ENCODE assay signal across 8 mouse cellular contexts in genomic region chr14:73502591-73503184, GRCm38 (mm10). TPM values are rescaled to one million over a fixed set of nuclear protein-coding genes. Genes with fewer than 3 reads are reported as not detected.
DNase-seq lines count a peak whose midpoint lies in the region; ATAC-seq and TF ChIP-seq lines count a peak whose summit lies in the region.

No protein-coding gene starts in this region.

- no peak overlapping the region for H3K4me3 ChIP-seq in embryonic facial prominence, embryonic 11.5 days (ENCODE audit: low read depth, low read length)
- H3K4me3 ChIP-seq in heart, embryonic 16.5 days (ENCODE audit: low read length): no peak overlapping the region
- no peak overlapping the region for H3K4me3 ChIP-seq in testis, adult 2 months (ENCODE audit: control insufficient read depth, low read depth, low read length)

- no peaks in the 10 kb centered on the region for H3K27me3 ChIP-seq in embryonic facial prominence, embryonic 11.5 days (ENCODE audit: control insufficient read depth, insufficient read depth, low read length)
- no peaks in the 10 kb centered on the region for H3K27me3 ChIP-seq in heart, embryonic 16.5 days (ENCODE audit: control insufficient read depth, insufficient read depth, low read length)
- no peaks in the 10 kb centered on the region for H3K27me3 ChIP-seq in testis, adult 2 months (ENCODE audit: control insufficient read depth, insufficient read depth, low read length)

- peak; percentile 47; the same call in 1 of the 2 replicates for ATAC-seq in frontal cortex, adult (ENCODE audit: low TSS enrichment)
- ATAC-seq in embryonic facial prominence, embryonic 11.5 days (replicated peaks; ENCODE audit: insufficient number of reproducible peaks, low FRiP score, low TSS enrichment, low read depth): no peak; the same call in 1 of the 2 replicates
- ATAC-seq in heart, embryonic 16.5 days (replicated peaks; ENCODE audit: extremely low read depth, insufficient read depth, low FRiP score): peak; percentile 43

- no peaks in the 10 kb centered on the region for H3K36me3 ChIP-seq in embryonic facial prominence, embryonic 11.5 days (replicated peaks; ENCODE audit: control insufficient read depth, insufficient read depth, low read depth, low read length)
- H3K36me3 ChIP-seq in heart, embryonic 16.5 days (ENCODE audit: control insufficient read depth, insufficient read depth): no peaks in the 10 kb centered on the region
- H3K36me3 ChIP-seq in testis, adult 2 months (ENCODE audit: control insufficient read depth, insufficient read depth, low read length): no peaks in the 10 kb centered on the region

- no peaks in the 10 kb centered on the region for H3K9me3 ChIP-seq in embryonic facial prominence, embryonic 11.5 days (replicated peaks; ENCODE audit: control insufficient read depth, low read length)
- H3K9me3 ChIP-seq in heart, embryonic 16.5 days (replicated peaks; ENCODE audit: control insufficient read depth, low read length): no peaks in the 10 kb centered on the region

- H3K4me1 ChIP-seq in embryonic facial prominence, embryonic 11.5 days (ENCODE audit: control insufficient read depth, insufficient read depth, low read length): no peaks in the 10 kb centered on the region
- peaks cover 12% of the 10 kb centered on the region for H3K4me1 ChIP-seq in heart, embryonic 16.5 days (ENCODE audit: control insufficient read depth, insufficient read depth, low read length)
- H3K4me1 ChIP-seq in testis, adult 2 months (ENCODE audit: control insufficient read depth, insufficient read depth, low read length): peaks cover 4% of the 10 kb centered on the region

- H3K27ac ChIP-seq in embryonic facial prominence, embryonic 11.5 days (replicated peaks; ENCODE audit: low read depth, low read length): no peak overlapping the region
- H3K27ac ChIP-seq in heart, embryonic 16.5 days (ENCODE audit: low read length): peak overlapping the region; percentile 82
- H3K27ac ChIP-seq in testis, adult 2 months (ENCODE audit: control insufficient read depth, insufficient read depth, low read depth, low read length): peak overlapping the region; percentile 81

- H3K9ac ChIP-seq in embryonic facial prominence, embryonic 11.5 days (replicated peaks; ENCODE audit: low read length): no peak overlapping the region
- no peak overlapping the region for H3K9ac ChIP-seq in heart, embryonic 16.5 days (ENCODE audit: low read length)

- no peak for DNase-seq in frontal cortex, postnatal 25 days (ENCODE audit: low spot score in 2 of 2)
- DNase-seq in NIH3T3 (ENCODE audit: low read depth): peak; percentile 45
- peak; percentile 41 for DNase-seq in embryonic facial prominence, embryonic 11.5 days (ENCODE audit: low spot score)
- DNase-seq in lung, postnatal 10 days: peak; percentile 47
- no peak for DNase-seq in thymus, postnatal 14 days

- TF ChIP-seq POLR2A in testis, adult 2 months (IDR thresholded peaks at IDR 0.05; ENCODE audit: control insufficient read depth, low read depth, low read length): no peak

- no peak overlapping the region for H3K4me2 ChIP-seq in embryonic facial prominence, embryonic 11.5 days (ENCODE audit: low read depth, low read length)
- peak overlapping the region; percentile 3; the same call in 1 of the 2 replicates for H3K4me2 ChIP-seq in heart, embryonic 16.5 days (ENCODE audit: low read depth, low read length)

- TF ChIP-seq CTCF in testis, adult 2 months (IDR thresholded peaks at IDR 0.05; ENCODE audit: control insufficient read depth, insufficient read depth, insufficient replicate concordance, low read depth, low read length): no peak

- WGBS in embryonic facial prominence, embryonic 11.5 days: 36% methylated on average over 7 of the region's 7 CpGs
- WGBS in heart, embryonic 16.5 days: 11% methylated on average over 7 of the region's 7 CpGs

RNA-seq across cellular contexts. Expression of gene Med4, which starts 7.1 kb away (rescaled TPM):
- polyA plus RNA-seq in embryonic facial prominence, embryonic 11.5 days (2014; fragmentation: Nextera tagmentation; extraction: Ambion mirVana): 107 and 113 TPM in 2 replicates
- 54.1 and 55.5 TPM in 2 replicates for polyA plus RNA-seq in heart, embryonic 16.5 days (2015; fragmentation: Nextera tagmentation; extraction: Ambion mirVana)
- polyA plus RNA-seq in testis, adult 2 months (2012; rRNA removed): 19.5 and 24.5 TPM in 2 replicates

RNA-seq across cellular contexts. Expression of gene Sucla2, which starts 22.4 kb away (rescaled TPM):
- 126 and 134 TPM in 2 replicates for polyA plus RNA-seq in embryonic facial prominence, embryonic 11.5 days (2014; fragmentation: Nextera tagmentation; extraction: Ambion mirVana)
- polyA plus RNA-seq in heart, embryonic 16.5 days (2015; fragmentation: Nextera tagmentation; extraction: Ambion mirVana): 263 and 286 TPM in 2 replicates
- 126 and 143 TPM in 2 replicates for polyA plus RNA-seq in testis, adult 2 months (2012; rRNA removed)

RNA-seq across cellular contexts. Expression of gene Nudt15, which starts 45.4 kb away (rescaled TPM):
- 9.8 and 10.0 TPM in 2 replicates for polyA plus RNA-seq in embryonic facial prominence, embryonic 11.5 days (2014; fragmentation: Nextera tagmentation; extraction: Ambion mirVana)
- 3.8 and 4.1 TPM in 2 replicates for polyA plus RNA-seq in heart, embryonic 16.5 days (2015; fragmentation: Nextera tagmentation; extraction: Ambion mirVana)
- polyA plus RNA-seq in testis, adult 2 months (2012; rRNA removed): 1.6 and 1.7 TPM in 2 replicates

Comparison
In these comparisons a context has a peak if more than half of its experiments do, and no peak if none do; other contexts are left out.
1. DNase-seq: peak in NIH3T3 (single experiment), embryonic facial prominence, embryonic 11.5 days (single experiment) and lung, postnatal 10 days (single experiment); none in frontal cortex, postnatal 25 days (0 of 2) and thymus, postnatal 14 days (single experiment).